Mouse (Mus musculus) left cerebral cortex, adult 8-10 months (tissue): ENCODE data around the gene Gm20388. TPM values are rescaled to one million over a fixed set of nuclear protein-coding genes. Genes with fewer than 3 reads are reported as not detected.

ENCODE experiments used
- DNase-seq, 2 experiments: peaks; one replicate each; pipeline ENCODE4 v3.0.0; 2022; ENCODE audit warnings: low spot score in 2 of 2
- total RNA-seq, 4 experiments: library from RNA; stranded (reverse); gene quantifications; 2 replicates each; pipeline ENCODE4 v1.2.4; 2022

Gene Gm20388
- total RNA-seq, 4 experiments from 2014 or later = 10.4 to 20.8 (median 16.4) TPM

DNA sequence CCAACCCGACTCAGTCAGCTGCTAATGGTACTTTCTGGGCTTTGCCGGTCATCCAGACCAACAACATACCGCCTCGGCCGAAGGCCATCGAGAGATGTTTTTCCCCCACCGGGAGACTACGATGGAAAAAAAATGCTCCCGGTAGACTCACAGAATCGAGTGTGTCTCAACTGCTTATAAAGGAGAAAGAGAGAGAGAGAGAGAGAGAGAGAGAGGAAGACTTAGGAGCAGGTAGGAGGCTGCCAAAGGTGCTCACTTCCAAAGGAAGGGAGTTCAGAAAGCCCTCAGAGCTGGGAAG, 1164.2 kb downstream of the Gm20388 start:
- no peak for DNase-seq

DNA sequence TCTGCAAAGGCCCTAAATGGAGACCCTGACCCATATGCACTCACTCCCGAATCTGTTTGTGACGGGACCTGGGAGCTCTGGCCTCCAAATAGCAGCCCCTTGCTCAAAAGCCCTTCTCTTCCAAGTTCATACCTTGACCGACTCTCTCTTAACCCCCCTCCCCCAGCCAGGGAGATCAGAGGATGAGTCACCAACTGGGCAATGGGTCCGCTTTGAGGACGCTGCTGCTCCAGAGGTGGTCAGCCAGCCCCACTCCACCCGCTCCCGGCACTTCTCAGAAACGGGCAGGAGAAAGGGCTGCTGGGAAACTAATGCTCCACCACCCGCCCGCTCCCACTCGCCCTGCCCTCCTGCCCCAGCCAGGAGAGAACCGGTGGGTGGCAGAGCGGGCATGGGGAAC, 1165.3 kb downstream of the Gm20388 start:
- DNase-seq = no peak

DNA sequence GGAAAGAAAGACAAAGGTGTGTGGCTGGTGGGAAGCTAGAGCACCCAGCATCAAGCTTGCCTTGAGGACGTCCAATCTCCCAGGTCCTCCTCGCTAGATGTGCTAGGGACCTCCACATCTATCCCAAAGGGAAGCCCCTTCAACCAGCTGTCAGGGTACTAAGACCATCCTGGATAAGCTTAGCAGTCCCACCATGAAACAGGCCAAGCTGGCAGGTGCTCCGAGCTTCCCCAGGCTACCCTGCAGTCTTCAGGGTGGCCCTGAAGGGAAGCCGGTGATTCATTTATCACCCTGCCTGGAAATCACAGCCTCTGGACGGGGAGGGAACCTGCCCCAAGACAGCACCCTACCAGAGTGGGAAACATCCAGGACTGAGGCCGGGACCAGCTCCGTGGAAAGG, 1165.9 kb downstream of the Gm20388 start:
- no peak for DNase-seq

DNA sequence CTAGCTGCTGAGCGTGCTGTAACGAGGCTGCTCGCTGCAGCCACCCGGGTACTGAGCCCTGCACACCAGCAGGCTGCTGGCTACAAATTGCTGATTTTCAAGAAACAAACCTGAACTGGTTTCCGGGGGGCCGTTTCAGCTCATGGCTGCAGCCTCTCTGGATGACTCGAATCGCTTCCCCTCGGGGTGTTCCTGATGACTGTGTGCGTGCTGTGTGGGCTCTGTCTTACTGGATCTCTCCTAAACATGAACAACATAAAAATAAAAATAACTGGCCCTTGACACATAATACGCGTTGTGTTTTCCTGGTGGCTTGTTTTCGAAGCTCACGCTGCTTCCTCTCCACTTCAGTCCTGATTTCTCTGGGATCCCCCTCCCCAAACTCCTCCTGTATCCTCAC, 1168.1 kb downstream of the Gm20388 start:
- no peak for DNase-seq

DNA sequence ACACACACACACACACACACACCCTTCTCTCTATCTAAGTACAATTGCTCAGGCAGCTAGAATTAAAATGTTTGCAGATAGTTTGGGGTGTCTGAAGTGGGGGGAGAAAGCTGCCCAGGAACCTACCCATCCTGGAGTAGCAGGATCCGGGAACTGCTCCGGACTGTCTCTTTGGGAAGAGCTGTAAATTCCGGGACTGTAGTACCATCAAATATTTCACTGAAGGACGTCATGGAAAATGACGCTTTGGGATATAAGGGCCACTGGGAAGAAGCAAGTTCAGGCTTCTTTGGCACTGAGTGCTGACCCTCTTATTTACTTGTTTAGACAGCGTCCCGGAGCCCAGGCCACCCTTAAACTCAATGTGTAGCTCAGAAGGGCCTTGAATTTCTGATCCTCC, 1168.6 kb downstream of the Gm20388 start:
- no peak for DNase-seq

DNA sequence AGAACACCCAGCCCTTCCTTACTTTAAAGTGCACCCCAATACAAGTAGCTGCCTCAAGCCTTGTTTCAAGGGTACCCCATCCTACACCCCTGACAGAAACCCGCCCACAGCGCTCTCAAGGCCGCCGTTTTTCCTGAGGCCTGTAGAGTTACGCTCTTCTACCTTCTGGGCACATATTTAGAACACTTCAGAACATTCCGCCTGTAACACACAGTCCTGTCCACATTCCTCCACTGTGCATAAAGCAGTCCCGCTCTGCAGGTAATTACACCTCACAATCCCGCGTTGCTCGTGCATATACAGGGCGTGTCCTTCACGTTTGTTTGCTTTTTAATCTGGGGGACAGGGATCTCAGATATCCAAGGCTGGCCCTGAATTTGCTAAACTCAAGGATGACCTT, 1169.3 kb downstream of the Gm20388 start:
- no peak for DNase-seq

DNA sequence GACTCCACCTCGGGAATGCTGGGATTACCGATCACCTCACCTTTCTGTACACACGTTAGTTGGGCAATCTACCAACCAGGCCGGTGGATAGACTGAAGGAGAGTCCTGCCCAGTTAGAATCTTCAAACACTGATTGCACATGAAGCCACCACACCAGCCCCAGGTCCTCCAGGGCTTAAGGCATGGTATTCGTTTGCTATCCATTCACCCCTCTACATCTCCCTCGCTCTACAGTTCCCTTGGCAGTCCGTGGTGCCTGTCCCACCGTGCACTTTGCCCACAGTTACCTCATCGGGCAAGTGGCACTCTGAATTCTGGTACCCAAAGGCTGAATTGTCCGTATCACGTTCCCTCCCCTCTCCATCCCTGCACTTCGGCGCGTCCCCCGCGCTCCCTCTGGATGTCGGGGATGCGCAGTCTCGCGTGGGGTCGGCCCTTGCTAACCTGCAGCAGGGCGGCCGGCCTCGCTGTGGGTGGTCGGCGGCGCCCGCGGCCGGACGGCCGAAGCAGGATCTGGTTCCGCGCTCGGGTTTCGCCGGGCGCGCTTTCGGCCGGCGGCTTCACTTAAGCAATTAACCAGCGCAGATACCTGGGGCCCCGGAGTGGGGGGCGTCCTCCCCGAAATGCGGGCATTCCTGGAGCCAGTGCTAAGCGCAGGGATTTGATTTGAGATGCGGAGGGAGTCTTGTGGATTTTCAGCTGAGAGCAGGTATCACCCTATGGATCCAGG, 1169.9 kb downstream of the Gm20388 start:
- DNase-seq = no peak

DNA sequence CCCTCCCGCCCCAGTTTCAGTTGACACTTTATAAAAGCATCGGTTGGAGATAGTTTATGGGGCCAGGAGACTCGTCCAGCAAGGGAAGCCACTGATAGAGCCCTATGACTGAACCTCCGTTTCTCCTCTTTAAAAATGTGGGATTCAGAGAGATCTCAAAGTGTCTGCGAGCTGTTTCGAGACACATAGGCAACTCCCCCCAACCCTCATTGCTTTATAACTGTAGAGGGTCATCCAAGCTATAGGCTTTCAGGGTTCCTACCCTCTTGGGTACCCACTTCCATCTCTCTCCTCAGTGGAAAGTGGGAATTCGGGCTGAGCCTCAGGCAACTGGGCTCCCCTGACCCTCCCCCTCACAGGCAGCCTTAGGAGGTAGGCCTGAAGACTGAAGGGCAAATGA, 1170.8 kb downstream of the Gm20388 start:
- no peak for DNase-seq

DNA sequence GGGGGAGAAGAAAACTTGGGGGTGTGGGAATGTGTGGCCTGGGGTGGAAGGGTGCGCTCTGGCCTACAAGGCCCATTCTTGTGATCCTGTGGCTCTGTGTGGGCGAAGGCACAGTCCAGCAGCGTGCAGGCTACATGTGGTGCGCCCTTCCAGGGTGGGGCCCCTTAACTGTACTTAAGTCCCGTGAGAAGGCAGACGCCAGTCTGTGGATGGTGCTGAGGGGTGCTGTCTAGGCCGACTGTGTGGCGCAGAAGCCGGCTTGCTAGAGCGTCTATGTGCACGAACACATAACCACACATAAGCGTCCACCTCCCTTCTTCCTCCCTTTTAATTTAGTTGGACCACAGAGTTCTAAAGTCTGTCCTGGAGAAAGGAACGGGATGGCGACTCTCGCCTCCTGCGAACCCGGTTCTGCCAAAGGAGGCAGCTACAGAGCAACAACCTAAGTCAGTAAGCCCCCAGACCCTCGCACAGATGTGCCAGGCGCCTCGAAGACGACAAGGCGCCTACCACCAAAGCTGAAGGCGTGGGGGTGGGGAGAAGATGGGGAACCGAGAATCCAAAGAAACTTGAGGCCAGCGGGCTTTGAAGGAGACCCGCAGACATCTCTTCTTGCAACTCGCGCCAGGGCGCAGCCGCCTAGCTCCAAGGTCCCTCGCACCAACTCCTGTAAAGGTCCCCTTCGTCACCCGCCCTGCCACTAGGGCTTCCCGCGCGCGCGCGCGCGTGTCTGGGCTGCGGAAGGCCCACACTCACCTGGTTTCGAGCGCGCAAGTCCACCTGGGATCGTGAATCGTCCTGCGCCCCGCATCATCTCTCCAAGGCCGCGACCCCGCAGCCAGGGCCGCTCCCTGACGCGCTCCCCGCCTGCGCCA, 1171.8 kb downstream of the Gm20388 start:
- DNase-seq = no peak

DNA sequence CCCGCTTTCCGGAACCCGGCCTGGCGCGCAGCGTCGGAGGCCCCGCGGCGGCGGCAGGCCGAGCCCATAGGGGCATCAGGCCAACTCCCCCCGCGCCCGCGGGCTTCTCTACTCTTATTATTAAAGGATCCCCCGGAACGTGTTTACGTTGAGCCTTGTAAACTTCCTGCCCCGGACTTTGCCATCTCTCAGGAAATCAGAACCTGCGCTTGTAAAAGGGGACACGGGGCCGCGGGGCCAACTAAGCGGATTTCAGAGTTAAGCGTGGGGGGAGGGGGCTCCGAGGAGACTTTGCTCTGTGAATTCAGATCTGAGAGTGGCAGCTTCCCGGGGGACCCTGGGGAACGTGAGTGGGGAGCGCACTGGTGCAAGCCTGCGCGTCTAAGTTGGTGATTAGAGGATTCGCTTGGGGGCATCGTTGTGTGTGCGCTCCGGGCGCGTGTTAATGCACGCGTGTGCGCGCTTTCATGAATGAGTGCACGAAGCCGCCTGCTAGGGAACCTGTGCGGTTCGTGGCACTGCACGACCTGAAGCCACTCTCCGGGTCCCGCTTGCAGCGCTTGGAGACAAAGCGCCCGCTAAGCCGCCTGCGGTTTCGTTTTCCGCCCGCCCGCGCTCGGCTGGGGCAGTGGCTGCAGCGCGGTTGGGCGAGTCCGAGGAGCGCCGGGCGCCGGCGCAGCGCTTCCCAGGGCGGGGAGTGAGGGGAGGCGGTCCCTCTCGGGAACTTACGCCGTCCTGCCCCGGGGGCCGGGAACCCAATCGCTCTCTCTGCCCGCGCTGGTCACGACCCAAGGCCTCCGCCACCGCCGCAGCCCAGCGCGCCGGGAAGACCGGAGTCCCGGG, 1172.7 kb downstream of the Gm20388 start:
- peak in 1 of 2 experiments; percentile 13 for DNase-seq

DNA sequence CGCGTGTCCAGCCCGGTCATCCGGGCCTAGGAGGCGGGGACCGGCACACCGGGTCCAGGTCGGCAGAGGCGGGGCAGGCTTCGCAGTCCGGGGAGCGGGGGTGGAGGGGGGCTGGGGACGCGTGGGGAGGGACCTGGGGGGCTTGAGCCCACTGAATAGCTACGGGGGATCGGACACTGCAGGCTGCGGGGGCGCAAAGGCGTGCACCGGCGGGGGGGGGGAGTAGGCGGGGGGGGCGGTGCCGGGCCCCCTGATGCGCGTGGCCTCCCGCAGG, 1173.2 kb downstream of the Gm20388 start:
- DNase-seq = no peak

DNA sequence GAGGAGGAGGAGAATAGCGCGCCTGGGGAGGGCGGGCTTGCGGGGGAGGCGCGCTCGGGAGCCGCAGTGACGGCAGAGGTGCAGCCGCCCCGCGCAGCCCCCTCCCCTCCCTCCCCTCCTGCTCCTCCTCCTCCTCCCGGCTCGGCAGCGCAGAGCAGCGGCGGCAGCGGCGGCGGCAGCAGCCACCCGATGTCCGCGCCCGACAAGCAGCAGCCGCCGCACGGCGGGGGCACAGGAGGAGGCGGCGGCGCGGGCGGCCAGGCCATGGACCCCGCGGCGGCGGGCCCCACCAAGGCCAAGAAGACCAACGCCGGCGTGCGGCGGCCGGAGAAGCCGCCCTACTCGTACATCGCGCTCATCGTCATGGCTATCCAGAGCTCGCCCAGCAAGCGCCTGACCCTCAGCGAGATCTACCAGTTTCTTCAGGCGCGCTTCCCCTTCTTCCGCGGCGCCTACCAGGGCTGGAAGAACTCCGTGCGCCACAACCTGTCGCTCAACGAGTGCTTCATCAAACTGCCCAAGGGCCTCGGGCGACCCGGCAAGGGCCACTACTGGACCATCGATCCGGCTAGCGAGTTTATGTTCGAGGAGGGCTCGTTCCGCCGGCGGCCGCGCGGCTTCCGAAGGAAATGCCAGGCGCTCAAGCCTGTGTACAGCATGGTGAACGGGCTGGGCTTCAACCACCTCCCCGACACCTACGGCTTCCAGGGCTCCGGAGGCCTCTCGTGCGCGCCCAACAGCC, 1173.7 kb downstream of the Gm20388 start, which contains the start of gene Foxf1:
Gene Foxf1, plus strand, starts transcription at position 177 of the 742 bp plus-strand sequence.
- DNase-seq = no peak

DNA sequence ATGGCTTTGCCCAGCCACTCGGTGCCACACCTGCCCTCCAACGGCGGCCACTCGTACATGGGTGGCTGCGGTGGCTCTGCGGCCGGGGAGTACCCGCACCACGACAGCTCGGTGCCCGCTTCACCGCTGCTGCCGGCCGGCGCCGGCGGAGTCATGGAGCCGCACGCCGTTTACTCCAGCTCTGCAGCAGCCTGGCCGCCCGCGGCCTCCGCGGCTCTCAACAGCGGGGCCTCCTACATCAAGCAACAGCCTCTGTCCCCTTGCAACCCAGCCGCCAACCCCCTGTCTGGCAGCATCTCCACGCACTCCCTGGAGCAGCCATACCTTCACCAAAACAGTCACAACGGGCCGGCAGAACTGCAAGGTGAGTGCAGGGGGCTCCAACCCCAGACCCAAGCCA, 1174.4 kb downstream of the Gm20388 start:
- no peak for DNase-seq

DNA sequence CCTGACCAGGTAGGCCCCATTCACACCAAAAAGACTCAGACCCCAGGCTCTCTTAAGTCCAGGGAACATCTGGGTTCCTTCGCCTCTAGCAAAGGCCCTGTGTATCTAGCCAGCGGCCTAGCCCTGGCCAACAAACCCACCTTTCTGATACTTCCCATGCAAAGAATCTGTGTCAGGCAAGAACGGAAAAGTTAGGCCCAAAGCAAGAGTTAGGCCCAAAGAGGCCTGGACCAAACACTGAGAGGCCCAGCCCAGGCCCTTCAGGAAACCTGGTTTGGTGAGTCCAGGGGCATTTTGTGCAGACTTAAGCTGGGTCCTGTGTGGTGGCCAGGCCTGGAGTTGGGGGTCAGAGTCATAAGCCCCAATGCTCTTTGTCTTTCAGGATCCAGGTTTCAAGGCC, 1174.9 kb downstream of the Gm20388 start:
- DNase-seq = no peak

DNA sequence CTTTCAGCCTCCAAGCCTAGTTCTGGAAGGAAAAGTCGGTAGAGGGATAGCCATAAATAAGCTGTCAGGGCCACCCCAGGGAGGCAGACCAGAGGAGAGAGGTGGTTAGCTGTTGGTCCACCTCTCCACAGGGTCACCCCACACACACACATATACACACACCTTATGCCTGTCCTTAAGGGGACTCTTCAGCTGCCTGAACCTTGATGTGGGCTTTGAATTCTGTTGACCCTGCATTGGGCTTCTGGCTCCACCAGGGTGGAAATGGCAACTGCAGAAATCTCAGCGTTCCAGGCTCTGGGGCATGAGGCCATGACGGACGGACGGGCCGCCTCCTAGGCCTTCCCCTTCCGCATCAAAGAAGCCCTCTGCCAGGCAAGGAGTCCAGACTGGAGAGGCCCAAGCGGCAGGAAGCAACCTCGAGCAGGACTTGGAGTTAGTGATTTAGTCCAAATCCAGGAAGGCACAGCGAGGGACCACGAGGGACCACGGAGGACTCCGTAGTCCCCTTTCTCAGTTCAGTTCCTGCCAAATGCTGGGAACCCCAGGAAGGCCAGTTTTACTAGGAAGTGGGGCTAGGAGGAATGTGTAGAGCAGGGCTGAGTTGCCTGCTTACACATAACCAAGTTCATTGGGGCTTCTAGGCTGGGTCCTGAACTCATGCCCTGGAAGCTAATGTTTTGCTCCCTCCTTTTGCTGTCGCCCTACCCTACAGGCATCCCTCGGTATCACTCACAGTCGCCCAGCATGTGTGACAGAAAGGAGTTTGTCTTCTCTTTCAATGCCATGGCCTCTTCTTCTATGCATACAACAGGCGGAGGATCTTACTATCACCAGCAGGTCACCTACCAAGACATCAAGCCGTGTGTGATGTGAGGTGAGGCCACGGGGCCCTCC, 1175.6 kb downstream of the Gm20388 start:
- DNase-seq = no peak

DNA sequence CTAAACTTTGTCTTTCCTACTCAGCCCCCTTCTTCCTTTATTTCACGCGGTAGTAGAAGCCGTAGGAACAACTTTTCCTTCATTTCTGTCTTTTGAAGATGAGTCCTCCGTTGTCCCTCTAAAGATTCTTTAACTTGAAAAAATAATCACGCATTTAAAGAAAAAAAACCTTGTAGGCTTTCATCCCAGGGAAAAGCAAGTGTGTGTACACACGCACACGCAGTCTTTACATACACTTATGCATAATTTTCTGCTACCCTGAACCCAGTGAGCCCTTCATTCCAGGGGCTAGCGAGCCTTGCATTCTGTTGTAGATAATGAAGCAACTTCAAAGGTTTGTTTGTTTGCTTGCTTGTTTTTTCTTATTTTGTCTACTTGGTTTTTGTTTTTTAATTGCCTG, 1177.6 kb downstream of the Gm20388 start:
- DNase-seq = no peak

DNA sequence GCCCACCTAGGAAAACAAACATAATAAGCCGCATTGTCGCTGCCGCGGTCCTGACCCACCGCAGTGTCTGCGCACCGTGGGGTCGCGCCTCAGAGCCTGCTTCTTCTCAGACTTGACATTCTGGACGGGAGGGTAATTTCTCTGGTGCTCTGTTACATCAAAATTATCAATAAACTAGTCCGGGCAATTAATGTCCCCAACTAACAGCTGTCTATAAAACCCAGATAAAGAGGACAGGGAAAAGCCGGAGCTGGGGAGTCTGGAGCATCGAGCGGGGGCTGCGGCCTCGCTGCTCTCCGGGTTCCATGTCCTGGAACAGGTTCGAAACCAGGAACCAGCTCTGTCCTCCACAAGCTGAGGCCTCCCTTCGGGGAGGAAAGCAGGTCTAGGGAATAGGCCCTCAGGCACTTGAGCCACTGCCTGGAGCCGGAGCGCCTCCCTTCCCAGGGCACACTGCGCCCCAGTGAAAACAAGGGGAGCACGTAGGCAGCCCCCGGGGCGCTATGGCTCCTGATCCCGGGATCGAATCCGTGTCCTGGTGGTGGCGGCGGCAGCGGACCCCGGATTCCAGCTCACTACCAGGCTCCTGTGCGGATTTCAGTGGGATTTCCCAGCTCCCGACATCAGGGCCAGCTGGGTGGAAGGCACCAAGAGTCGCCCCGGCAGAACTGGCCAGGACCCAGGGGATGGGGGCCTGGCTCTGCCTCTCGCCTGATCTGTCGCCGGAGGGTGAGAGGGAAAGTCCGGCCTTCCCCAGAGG, 1178.4 kb downstream of the Gm20388 start:
- DNase-seq = no peak

DNA sequence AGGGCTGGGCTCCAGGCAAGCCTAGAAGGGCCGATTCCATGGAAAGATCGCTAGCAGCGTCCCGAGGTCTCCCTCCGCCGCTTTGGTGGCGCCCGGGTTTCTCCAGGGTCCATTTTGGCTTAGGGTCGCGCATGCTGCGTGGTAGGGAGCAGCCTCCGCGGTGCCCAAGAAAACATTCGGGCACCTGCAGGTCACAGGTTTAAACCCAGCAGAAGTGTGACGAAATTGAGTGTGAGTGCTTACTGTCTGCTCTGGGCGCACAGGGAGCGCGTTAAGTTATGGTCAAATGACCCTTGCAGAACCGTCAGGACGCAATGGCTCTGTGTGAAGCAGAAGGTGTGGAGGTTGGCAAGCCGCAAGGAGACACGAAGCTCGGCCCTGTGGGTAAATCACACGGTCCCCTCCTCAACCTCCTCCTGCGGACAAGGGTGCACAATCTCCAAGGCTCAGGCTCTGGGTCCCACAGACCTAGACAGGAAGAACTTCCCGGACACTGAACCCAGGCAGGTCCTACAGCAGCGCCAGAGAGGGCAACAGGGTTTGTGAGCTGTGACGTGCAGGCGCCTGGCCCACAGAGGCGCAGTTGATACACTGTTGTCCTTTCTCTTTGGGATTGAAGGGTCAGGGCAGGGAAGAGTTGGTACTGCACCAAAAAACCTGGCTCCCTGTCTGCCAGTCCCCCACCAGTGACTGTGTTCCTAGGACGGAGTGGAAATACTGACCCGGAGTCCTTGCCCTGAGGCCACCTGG, 1179.2 kb downstream of the Gm20388 start:
- DNase-seq = no peak

DNA sequence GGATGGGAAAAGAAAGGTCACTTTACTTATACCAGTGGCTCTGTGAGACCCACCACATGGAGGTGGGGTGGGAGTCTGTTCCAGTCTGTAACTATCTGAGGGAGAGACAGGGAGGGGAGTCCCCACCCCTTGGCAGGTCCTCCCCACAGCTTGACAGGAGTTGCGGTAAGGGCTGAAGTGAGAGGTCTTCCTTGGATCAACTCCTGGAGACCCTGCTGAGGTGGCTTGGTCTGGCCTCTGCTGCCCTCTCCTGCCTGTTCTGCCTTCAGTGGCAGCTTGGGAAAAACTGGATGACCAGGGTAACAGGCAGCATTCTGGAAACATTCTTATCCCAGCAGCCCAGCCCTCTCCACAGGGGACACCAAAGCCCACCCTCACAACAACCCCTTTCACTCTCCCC, 1180.1 kb downstream of the Gm20388 start:
- DNase-seq = no peak
